Mouse (Mus musculus) lung, postnatal 4 days (tissue): ENCODE results near the gene Izumo4.

Source experiments
- DNase-seq, 2 experiments: peaks; one replicate each; pipeline ENCODE4 v3.0.0; 2021

Izumo4 gene

GRCm38 (mm10) chr10:80732611-80733101 lies 30.7 kb downstream of the Izumo4 start:
- no peak for DNase-seq

- DNase-seq: no peak
Observed at GRCm38 (mm10) chr10:80736731-80737130, 34.7 kb downstream of the Izumo4 start.

- no peak for DNase-seq
Observed at GRCm38 (mm10) chr10:80738657-80739056, 36.7 kb downstream of the Izumo4 start.

GRCm38 (mm10) chr10:80741146-80741545 lies 39.2 kb downstream of the Izumo4 start:
- peak in 1 of 2 experiments; percentile 28 for DNase-seq

GRCm38 (mm10) chr10:80741634-80742179 lies 39.7 kb downstream of the Izumo4 start:
- DNase-seq: no peak

- peak; percentile 99 for DNase-seq
Observed at GRCm38 (mm10) chr10:80742180-80742978, 40.4 kb downstream of the Izumo4 start, which contains the start of gene Ap3d1. Gene Ap3d1, minus strand, starts transcription at chr10:80742264.

GRCm38 (mm10) chr10:80744262-80744661 lies 42.3 kb downstream of the Izumo4 start:
- DNase-seq: peak; percentile 79

- peak; percentile 81 to 86 for DNase-seq
Observed at GRCm38 (mm10) chr10:80747410-80747809, 45.4 kb downstream of the Izumo4 start.

GRCm38 (mm10) chr10:80748609-80749008 lies 46.6 kb downstream of the Izumo4 start:
- DNase-seq: peak; percentile 51 to 76

- peak; percentile 82 to 87 for DNase-seq
Observed at GRCm38 (mm10) chr10:80751188-80751832, 49.3 kb downstream of the Izumo4 start.

GRCm38 (mm10) chr10:80752079-80752625 lies 50.2 kb downstream of the Izumo4 start:
- peak; percentile 86 for DNase-seq

GRCm38 (mm10) chr10:80754594-80755290 lies 52.8 kb downstream of the Izumo4 start, which contains the start of gene Dot1l:
Gene Dot1l, plus strand, starts transcription at chr10:80755206.
- DNase-seq: peak; percentile 99
